Mouse (Mus musculus) mouse trophoblast stem cell (cell line): ENCODE measurements around the gene Slc25a29.

Source experiments
- in situ Hi-C, 2 experiments: fragments of 300-500 bp; cut with MseI, MboI; formaldehyde crosslinking; loops; 2 replicates in 1 of 2; 3 replicates in 1 of 2; pipeline ENCODE4 v1.15.1; 2025

Gene Slc25a29

DNA sequence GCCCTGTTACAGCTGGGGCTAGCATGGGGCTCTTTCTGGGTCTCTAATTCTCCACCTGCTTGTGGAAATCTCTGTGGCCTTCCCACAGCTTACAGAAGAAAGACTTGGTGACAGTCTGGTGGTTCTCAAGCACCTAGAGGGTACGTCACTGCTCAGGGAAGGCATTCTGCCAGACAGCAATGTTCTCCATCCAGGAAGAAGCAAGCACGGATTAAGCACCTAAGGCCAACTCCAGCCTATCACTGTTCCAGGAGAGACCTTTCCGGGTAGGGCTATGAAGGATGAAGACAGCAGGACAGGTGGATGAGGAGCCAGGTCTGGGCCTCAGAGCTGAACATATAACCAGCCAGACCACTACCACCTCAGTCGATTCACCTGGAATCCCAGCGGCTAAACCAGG, 897 bp downstream of the Slc25a29 start:
- in situ Hi-C loops = no loop called here

DNA sequence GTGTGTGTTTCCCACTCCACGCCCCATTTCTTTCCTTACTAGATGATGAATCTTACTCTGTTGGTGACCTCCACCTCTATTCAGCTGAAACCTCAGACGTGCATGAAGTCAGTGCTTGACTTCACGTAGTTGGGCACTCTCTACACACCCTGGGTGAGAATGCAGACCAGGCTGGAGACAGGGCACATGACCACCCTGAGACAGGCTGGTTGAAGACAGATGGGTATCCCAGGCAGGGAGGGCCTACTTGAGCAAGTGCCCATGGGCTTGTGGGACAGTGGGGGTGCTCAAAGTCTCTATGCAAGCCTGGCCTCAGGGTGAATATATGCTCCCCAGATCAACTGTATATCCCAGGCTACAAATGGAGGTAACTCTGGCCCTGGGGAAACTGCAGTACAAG, 1.3 kb downstream of the Slc25a29 start:
- in situ Hi-C loops = no loop called here

DNA sequence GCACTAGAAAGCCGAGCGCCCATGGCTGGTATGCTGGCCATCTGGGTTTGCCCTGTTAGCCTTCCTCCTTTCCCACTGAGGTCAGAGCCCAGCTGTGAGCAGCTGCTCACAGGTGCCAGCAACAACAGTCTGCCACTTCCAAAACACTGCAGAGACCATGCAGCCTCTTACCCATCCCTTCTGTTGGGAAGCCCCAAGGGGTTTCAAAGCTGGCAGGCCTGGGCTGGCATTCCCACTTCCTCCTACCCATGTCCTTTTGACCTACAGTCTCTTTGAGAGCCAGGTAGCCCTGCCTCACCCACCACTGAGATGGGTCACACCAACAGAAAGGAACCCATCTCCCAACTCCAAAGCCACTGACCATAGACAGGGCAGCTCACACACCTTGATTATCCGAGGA, 2.3 kb downstream of the Slc25a29 start:
- in situ Hi-C loops = no loop called here

- in situ Hi-C loops = no loop called here
Observed at GRCm38 (mm10) chr12:108832851-108833250, 2.8 kb downstream of the Slc25a29 start.

GRCm38 (mm10) chr12:108831966-108832643, 3.6 kb downstream of the Slc25a29 start:
- in situ Hi-C loops = no loop called here

- in situ Hi-C loops = no loop called here
Observed at GRCm38 (mm10) chr12:108830358-108830757, 5.3 kb downstream of the Slc25a29 start.

GRCm38 (mm10) chr12:108829636-108830035, 6.0 kb downstream of the Slc25a29 start:
- in situ Hi-C loops = no loop called here

GRCm38 (mm10) chr12:108827641-108828040, 8.0 kb downstream of the Slc25a29 start:
- in situ Hi-C loops = no loop called here

- in situ Hi-C loops = no loop called here
Observed at GRCm38 (mm10) chr12:108826958-108827535, 8.6 kb downstream of the Slc25a29 start.

DNA sequence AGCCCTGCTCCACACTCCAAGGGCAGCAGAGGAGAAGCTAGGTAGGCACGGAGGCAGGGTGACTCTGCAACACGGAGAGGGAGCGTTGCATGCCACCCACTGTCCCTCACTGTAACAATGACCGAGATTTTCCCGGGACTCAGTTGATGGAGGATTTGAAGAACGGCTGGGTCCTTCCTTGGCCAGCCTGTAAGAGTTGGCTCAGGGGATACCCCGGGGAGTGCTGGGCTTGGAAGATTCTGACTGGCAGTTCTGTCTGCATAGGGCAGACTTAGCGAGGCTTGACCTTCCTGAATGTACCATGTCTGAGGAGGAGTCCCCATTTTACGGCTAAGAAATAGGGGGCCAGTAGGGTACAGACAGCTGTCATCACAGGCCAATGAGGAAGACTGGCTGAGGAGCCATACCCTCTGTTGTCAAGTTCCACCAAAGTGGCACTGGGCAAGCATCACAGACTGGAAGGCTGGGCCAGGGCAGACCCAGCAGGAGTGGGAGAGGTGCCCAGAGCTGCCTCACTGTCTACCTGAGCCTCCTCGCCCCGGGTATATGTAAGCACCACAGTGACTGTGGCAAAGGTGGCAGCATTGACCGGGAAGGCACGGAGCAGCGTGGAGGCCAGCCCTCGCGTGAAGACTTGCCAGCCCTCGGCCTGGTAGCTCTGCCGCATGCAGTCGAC, 9.3 kb downstream of the Slc25a29 start:
- in situ Hi-C loops = no loop called here

DNA sequence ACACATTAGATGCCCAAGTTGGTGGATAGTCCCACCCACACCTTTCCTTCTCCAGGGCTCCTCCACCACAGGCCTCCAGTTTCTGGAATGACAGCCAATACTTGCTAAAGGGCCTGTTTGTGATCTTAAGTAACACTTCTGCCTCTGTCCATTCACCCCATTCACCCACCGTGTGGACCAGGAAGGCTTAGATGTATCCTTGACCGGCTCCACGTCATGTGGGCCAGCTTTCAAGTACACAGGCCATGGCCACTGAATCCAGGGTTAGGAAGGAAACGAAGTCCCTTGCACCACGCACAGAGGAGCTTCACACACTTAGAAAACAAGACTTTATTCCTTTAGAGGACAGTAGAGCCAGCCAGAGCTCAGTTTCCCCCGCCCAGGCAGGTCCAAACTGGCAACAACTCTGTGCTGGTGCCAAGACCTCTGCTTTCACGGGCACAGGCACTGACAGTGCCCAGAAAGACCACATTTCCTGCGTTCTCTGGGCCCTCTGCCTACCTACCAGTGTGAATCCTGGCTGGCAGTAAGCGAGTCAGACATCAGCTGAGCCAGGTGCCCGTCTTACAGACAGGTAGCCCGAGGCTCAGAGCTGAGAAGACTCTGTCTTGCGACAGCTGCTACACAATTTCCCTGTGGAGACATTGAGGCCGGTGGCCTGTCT, 10.0 kb downstream of the Slc25a29 start:
- in situ Hi-C loops = no loop called here

DNA sequence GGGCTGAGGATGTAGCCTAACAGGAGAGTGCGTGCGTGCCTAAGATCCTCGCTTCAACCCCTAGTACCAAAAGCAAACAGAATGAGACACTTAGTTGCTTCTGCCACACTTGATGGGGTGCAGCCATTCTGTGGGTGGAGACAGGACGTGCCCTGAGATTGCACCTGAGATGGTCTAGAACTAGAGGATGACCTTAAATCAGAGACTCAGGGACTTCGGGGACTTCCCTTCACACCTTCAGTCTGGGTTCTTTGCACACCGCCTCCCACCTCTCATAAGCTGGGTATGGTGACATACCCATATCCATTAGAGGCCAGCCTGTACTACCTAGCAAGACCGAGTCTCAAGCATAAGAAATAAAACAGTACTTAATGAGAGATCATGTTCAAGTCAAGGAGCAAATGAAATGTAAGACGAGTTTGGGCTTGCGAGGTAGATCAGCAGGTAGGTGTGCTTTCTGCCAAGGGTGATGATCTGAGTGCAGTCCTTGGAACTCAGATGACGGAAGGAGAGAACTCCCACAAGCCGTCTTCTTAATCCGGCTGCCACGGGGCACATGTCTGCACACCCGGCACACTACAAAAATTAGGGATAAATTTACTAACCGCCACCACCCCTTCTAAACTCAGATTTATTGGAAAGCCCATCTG, 11.3 kb downstream of the Slc25a29 start:
- in situ Hi-C loops = no loop called here

GRCm38 (mm10) chr12:108823036-108823435, 12.6 kb downstream of the Slc25a29 start:
- in situ Hi-C loops = no loop called here

GRCm38 (mm10) chr12:108820461-108820860, 15.2 kb downstream of the Slc25a29 start:
- in situ Hi-C loops = no loop called here

- in situ Hi-C loops = no loop called here
Observed at GRCm38 (mm10) chr12:108816569-108816968, 19.1 kb downstream of the Slc25a29 start.

DNA sequence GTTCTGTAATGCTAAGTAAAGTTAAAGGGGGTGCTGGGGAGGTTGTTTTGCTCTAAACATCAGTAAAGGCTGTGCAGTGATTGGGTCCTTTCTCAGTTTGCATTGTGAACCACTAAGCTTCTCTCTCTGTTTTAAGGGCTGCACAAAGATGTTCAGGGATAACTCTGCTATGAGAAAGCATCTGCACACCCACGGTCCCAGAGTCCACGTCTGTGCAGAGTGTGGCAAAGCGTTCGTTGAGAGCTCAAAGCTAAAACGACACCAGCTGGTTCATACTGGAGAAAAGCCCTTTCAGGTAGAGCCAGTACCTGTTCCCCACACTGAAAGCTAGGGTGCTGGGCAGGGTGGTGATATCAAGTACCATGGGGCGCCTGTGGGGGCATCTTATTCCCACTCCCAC, 21.2 kb downstream of the Slc25a29 start:
- in situ Hi-C loops = no loop called here

GRCm38 (mm10) chr12:108812463-108812862, 23.2 kb downstream of the Slc25a29 start:
- in situ Hi-C loops = no loop called here

GRCm38 (mm10) chr12:108811133-108811532, 24.6 kb downstream of the Slc25a29 start:
- in situ Hi-C loops = no loop called here

DNA sequence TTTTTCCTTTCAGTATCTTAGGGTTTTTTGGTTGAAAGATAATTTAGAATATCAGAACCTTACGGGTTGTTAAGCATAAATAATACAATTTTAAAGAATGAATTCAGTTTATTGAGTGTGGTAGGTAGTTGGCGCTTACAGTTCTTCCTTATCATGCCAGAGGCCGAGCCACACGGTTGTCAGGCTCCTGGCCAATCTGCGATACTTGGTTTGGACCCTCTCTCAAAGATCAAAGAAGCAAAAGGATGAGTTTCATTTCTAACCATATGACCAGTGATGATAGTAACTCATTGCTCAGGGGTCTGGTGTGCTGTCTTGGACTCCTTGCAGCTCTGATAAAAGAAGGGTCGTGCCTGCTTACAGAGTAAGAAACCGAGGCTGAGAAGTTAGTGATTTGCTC, 25.4 kb downstream of the Slc25a29 start:
- in situ Hi-C loops = no loop called here

- in situ Hi-C loops = no loop called here
Observed at GRCm38 (mm10) chr12:108809771-108810170, 25.9 kb downstream of the Slc25a29 start.

DNA sequence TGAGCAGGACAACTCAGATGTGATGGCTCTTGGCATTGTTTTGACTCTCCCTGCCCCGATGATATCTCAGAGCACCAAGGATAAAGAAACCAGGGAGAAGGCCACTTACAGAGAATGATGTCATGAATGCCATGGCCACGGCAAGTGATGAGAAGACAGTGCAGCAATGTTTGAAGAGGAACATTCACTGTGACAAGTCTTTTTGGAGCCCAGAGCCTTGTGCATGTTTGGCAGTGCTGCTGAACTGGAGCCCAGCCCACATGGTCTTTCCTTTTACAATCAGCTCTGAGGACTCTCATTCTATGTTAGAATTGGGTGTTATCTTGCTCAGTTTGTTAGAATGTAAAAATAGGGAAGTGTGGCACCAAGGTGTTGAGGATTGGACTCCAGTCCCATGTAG, 27.2 kb downstream of the Slc25a29 start:
- in situ Hi-C loops = no loop called here

DNA sequence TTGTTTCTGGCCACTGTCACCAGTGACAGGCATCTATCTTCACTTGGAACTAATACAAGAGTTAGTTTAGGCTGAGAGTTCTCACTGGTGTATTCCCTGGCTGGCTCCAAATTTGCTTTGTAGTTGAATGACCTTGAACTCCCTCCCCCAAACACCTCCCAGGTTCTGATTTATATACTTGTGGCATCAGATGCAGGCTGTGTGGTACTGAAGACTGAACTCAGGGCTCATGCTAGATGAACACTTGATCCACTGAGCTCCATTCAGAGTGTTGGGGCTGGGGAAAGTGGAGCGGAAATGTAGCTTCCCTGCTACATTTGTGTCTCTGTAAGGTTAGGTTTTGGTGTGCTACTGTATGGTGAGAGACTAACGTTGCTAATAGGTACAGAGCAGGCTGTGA, 31.3 kb downstream of the Slc25a29 start:
- in situ Hi-C loops = no loop called here
